ENCODE assay signal across 13 mouse cellular contexts in genomic region chr1:118479246-118479645, GRCm38 (mm10).
DNase-seq lines count a peak whose midpoint lies in the region; ATAC-seq and TF ChIP-seq lines count a peak whose summit lies in the region.
"Had no signal": no experiment of that assay in that cellular context is flagged by ENCODE, and none has a peak within 500 bp of the region (broad histone marks: within the 10 kb centered on the region; RNA-seq: fewer than 3 reads in every experiment).

No protein-coding gene starts in this region.

- no peak for TF ChIP-seq POLR2A in olfactory bulb, adult 2 months (IDR thresholded peaks at IDR 0.05; ENCODE audit: insufficient read depth, low read depth, low read length)

- peak overlapping the region; percentile 65; the same call in 1 of the 2 replicates for H3K27ac ChIP-seq in olfactory bulb, adult 2 months (ENCODE audit: insufficient read depth, low read depth, low read length)
- H3K27ac ChIP-seq in forebrain, embryonic 16.5 days (ENCODE audit: low read length) = no peak overlapping the region
- no peak overlapping the region for H3K27ac ChIP-seq in lung, postnatal 0 days (ENCODE audit: low read length)
- H3K27ac ChIP-seq: hindbrain, embryonic 10.5 days; stomach, embryonic 15.5 days had no signal

- TF ChIP-seq EP300 in lung, postnatal 0 days (IDR thresholded peaks at IDR 0.05) = no peak

- no peaks in the 10 kb centered on the region for H3K36me3 ChIP-seq in forebrain, embryonic 16.5 days (ENCODE audit: control insufficient read depth, insufficient read depth)
- H3K36me3 ChIP-seq in lung, postnatal 0 days (ENCODE audit: insufficient read depth, low read length) = no peaks in the 10 kb centered on the region

- H3K4me1 ChIP-seq in olfactory bulb, adult 2 months (ENCODE audit: control insufficient read depth, insufficient read depth, low read length) = peaks cover 18% of the 10 kb centered on the region
- H3K4me1 ChIP-seq in forebrain, embryonic 16.5 days (replicated peaks; ENCODE audit: control insufficient read depth, insufficient read depth, low read length) = peaks cover 35% of the 10 kb centered on the region
- no peaks in the 10 kb centered on the region for H3K4me1 ChIP-seq in lung, postnatal 0 days (ENCODE audit: insufficient read depth, low read depth, low read length)

- no peak overlapping the region for H3K9ac ChIP-seq in forebrain, embryonic 16.5 days (replicated peaks; ENCODE audit: low read depth, low read length)
- H3K9ac ChIP-seq in lung, postnatal 0 days (replicated peaks; ENCODE audit: low read depth) = no peak overlapping the region
- H3K9ac ChIP-seq: stomach, embryonic 15.5 days had no signal

- no peaks in the 10 kb centered on the region for H3K9me3 ChIP-seq in forebrain, embryonic 16.5 days (ENCODE audit: control insufficient read depth, low read length)
- H3K9me3 ChIP-seq in lung, postnatal 0 days (ENCODE audit: low read length) = no peaks in the 10 kb centered on the region
- H3K9me3 ChIP-seq: hindbrain, embryonic 10.5 days; stomach, embryonic 15.5 days had no signal

- no peaks in the 10 kb centered on the region for H3K27me3 ChIP-seq in forebrain, embryonic 16.5 days (replicated peaks; ENCODE audit: control insufficient read depth, insufficient read depth, low read length)
- H3K27me3 ChIP-seq in lung, postnatal 0 days (replicated peaks; ENCODE audit: insufficient read depth, low read length) = no peaks in the 10 kb centered on the region
- H3K27me3 ChIP-seq: stomach, embryonic 15.5 days had no signal

- no peak for TF ChIP-seq CTCF in olfactory bulb, adult 2 months (IDR thresholded peaks at IDR 0.05; ENCODE audit: insufficient read depth, low read depth, low read length)
- no peak for TF ChIP-seq CTCF in lung, postnatal 0 days (IDR thresholded peaks at IDR 0.05)

- ATAC-seq in forebrain, embryonic 16.5 days = no peak
- ATAC-seq in lung, postnatal 0 days = no peak

- DNase-seq in adrenal gland, adult (ENCODE audit: inconsistent age in 2 of 2, low spot score in 1 of 2) = peak; percentile 43 to 72
- no peak for DNase-seq in adrenal gland, postnatal 10 days
- DNase-seq in heart, adult 9 months (ENCODE audit: low spot score in 2 of 2) = peak; percentile 78 to 81
- peak; percentile 49 for DNase-seq in liver
- no peak for DNase-seq in lung, postnatal 0 days (ENCODE audit: low spot score)
- DNase-seq in layer of hippocampus, postnatal 14 days (ENCODE audit: low spot score in 2 of 2) = no peak
- DNase-seq: kidney, adult 11 months; midbrain, embryonic 14.5 days; right cerebral cortex, postnatal 4 days had no signal

- no peak overlapping the region for H3K4me3 ChIP-seq in olfactory bulb, adult 2 months (ENCODE audit: insufficient read depth, low read depth, low read length)
- no peak overlapping the region for H3K4me3 ChIP-seq in forebrain, embryonic 16.5 days (replicated peaks; ENCODE audit: low read length)
- H3K4me3 ChIP-seq in lung, postnatal 0 days (ENCODE audit: low read depth, low read length) = no peak overlapping the region
- H3K4me3 ChIP-seq: hindbrain, embryonic 10.5 days; stomach, embryonic 15.5 days had no signal

- no peak overlapping the region for H3K4me2 ChIP-seq in forebrain, embryonic 16.5 days (ENCODE audit: low read length)
- no peak overlapping the region for H3K4me2 ChIP-seq in lung, postnatal 0 days (replicated peaks; ENCODE audit: low read depth, low read length)
- H3K4me2 ChIP-seq: stomach, embryonic 15.5 days had no signal

- WGBS in olfactory bulb, adult 2 months = 46% methylated on average over 4 of the region's 4 CpGs
- WGBS in forebrain, embryonic 16.5 days = 57% methylated on average over 4 of the region's 4 CpGs
- WGBS in lung, postnatal 0 days = 51% methylated on average over 4 of the region's 4 CpGs

Comparison
In these comparisons a context has a peak if more than half of its experiments do, and no peak if none do; other contexts are left out.
1. DNase-seq: peak in adrenal gland, adult (2 of 2), heart, adult 9 months (2 of 2) and liver (single experiment); none in adrenal gland, postnatal 10 days (single experiment), lung, postnatal 0 days (single experiment) and layer of hippocampus, postnatal 14 days (0 of 2).